Comparison of ENCODE assay signal across 19 mouse cellular contexts in the genomic region with DNA sequence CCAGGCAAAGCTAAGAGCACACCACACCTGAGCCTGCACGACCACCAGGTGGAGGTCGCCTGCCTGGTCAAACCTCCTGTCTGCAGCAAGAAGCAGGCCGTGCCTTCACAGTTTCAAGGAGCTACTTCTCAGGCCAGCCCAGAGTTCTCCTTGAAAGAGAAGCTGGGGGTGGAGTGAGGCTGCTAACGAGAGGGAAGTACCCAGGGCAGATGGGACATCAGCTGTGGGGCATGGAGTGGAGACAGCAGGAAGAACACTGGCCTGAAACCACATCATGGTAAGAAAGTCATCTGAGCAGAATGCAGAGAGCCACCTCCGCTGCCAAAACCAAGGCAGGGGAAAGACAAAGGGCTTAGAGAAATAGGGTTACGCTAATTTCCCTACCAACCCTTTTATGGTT. TPM values are rescaled to one million over a fixed set of nuclear protein-coding genes. Genes with fewer than 3 reads are reported as not detected.
A peak's percentile ranks its signal among the peaks of the same experiment; 100 is the strongest.
DNase-seq lines count a peak whose midpoint lies in the region; ATAC-seq and TF ChIP-seq lines count a peak whose summit lies in the region.
"Had no signal": no experiment of that assay in that cellular context is flagged by ENCODE, and none has a peak within 500 bp of the region (broad histone marks: within the 10 kb centered on the region; RNA-seq: fewer than 3 reads in every experiment).

No protein-coding gene starts in this region.

- DNase-seq in forebrain, embryonic 10.5 days (ENCODE audit: extremely low spot score, low spot score): no peak
- DNase-seq in kidney, postnatal 0 days (ENCODE audit: low spot score): no peak
- DNase-seq in kidney, postnatal 25 days: no peak
- no peak for DNase-seq in retina, embryonic 14.5 days (ENCODE audit: low spot score)
- DNase-seq: adrenal gland, adult 2 months; cerebellum, adult 9-10 months; embryo, embryonic 11 days; gastrocnemius, postnatal 14 days; kidney, adult 2 months; kidney, postnatal 4 days had no signal

- WGBS in forebrain, embryonic 16.5 days: 71% methylated on average over 6 of the region's 6 CpGs
- WGBS in forebrain, embryonic 10.5 days: 87% methylated on average over 6 of the region's 6 CpGs
- WGBS in kidney, postnatal 0 days: 71% methylated on average over 6 of the region's 6 CpGs

- 0 out of 2 replicates have a peak overlapping the region, but pooled peaks have one; percentile 6 for H3K9ac ChIP-seq in forebrain, embryonic 16.5 days (replicated peaks; ENCODE audit: low read depth, low read length)
- H3K9ac ChIP-seq in kidney, postnatal 0 days (ENCODE audit: low read depth, low read length): no peak overlapping the region
- H3K9ac ChIP-seq: lung, embryonic 15.5 days had no signal

- no peak overlapping the region for H3K4me2 ChIP-seq in forebrain, embryonic 16.5 days (ENCODE audit: low read length)
- no peak overlapping the region for H3K4me2 ChIP-seq in kidney, postnatal 0 days (ENCODE audit: low read length)
- H3K4me2 ChIP-seq: lung, embryonic 15.5 days; midbrain, embryonic 11.5 days; neural tube, embryonic 12.5 days had no signal

- H3K27ac ChIP-seq in forebrain, embryonic 16.5 days (ENCODE audit: low read length): no peak overlapping the region
- H3K27ac ChIP-seq in forebrain, embryonic 10.5 days: no peak overlapping the region
- no peak overlapping the region for H3K27ac ChIP-seq in kidney, postnatal 0 days
- H3K27ac ChIP-seq: heart, embryonic 10.5 days; hindbrain, embryonic 10.5 days; lung, embryonic 15.5 days; neural tube, embryonic 12.5 days had no signal

- H3K27me3 ChIP-seq in forebrain, embryonic 16.5 days (replicated peaks; ENCODE audit: control insufficient read depth, insufficient read depth, low read length): no peaks in the 10 kb centered on the region
- no peaks in the 10 kb centered on the region for H3K27me3 ChIP-seq in forebrain, embryonic 10.5 days (ENCODE audit: poor library complexity, severe bottlenecking)
- H3K27me3 ChIP-seq in kidney, postnatal 0 days (ENCODE audit: insufficient read depth, low read length): no peaks in the 10 kb centered on the region
- no peaks in the 10 kb centered on the region for H3K27me3 ChIP-seq in megakaryocyte, embryonic 14.5 days (replicated peaks)
- H3K27me3 ChIP-seq: lung, embryonic 15.5 days; neural tube, embryonic 12.5 days had no signal

- TF ChIP-seq CTCF in kidney, postnatal 0 days (IDR thresholded peaks at IDR 0.05; ENCODE audit: low read depth): peak; percentile 11; the same call in 1 of the 2 replicates

- no peaks in the 10 kb centered on the region for H3K9me3 ChIP-seq in forebrain, embryonic 16.5 days (ENCODE audit: control insufficient read depth, low read length)
- H3K9me3 ChIP-seq in forebrain, embryonic 10.5 days: no peaks in the 10 kb centered on the region
- no peaks in the 10 kb centered on the region for H3K9me3 ChIP-seq in kidney, postnatal 0 days (replicated peaks; ENCODE audit: low read length)
- H3K9me3 ChIP-seq in megakaryocyte, embryonic 14.5 days: no peaks in the 10 kb centered on the region
- H3K9me3 ChIP-seq: heart, embryonic 10.5 days; hindbrain, embryonic 10.5 days; lung, embryonic 15.5 days; neural tube, embryonic 12.5 days had no signal

- H3K36me3 ChIP-seq in forebrain, embryonic 16.5 days (ENCODE audit: control insufficient read depth, insufficient read depth): no peaks in the 10 kb centered on the region
- peaks cover 40% of the 10 kb centered on the region for H3K36me3 ChIP-seq in forebrain, embryonic 10.5 days (replicated peaks)
- H3K36me3 ChIP-seq in kidney, postnatal 0 days (ENCODE audit: insufficient read depth, low read length): no peaks in the 10 kb centered on the region
- peaks cover 45% of the 10 kb centered on the region for H3K36me3 ChIP-seq in megakaryocyte, embryonic 14.5 days (replicated peaks; ENCODE audit: low read length)

- ATAC-seq in forebrain, embryonic 16.5 days: no peak
- no peak for ATAC-seq in kidney, postnatal 0 days (replicated peaks; ENCODE audit: low FRiP score, low read depth)
- no peak for ATAC-seq in megakaryocyte, adult 5-6 weeks (ENCODE audit: poor library complexity, severe bottlenecking)
- ATAC-seq in hematopoietic stem cell, adult 5-6 weeks (replicated peaks in 1 of 2; ENCODE audit: insufficient read depth in 1 of 2, low FRiP score in 2 of 2, low TSS enrichment in 1 of 2, low read depth in 1 of 2, poor library complexity in 2 of 2, severe bottlenecking in 2 of 2): peak; percentile 12 to 22; a peak in 1 of 4 replicates

- no peak overlapping the region for H3K4me3 ChIP-seq in forebrain, embryonic 16.5 days (replicated peaks; ENCODE audit: low read length)
- H3K4me3 ChIP-seq in forebrain, embryonic 10.5 days: no peak overlapping the region
- no peak overlapping the region for H3K4me3 ChIP-seq in kidney, postnatal 0 days (replicated peaks; ENCODE audit: low read depth, low read length)
- peak overlapping the region; percentile 78 for H3K4me3 ChIP-seq in megakaryocyte, embryonic 14.5 days (replicated peaks)
- H3K4me3 ChIP-seq: heart, embryonic 10.5 days; hindbrain, embryonic 10.5 days; lung, embryonic 15.5 days; neural tube, embryonic 12.5 days had no signal

- peaks cover 39% of the 10 kb centered on the region for H3K4me1 ChIP-seq in forebrain, embryonic 16.5 days (replicated peaks; ENCODE audit: control insufficient read depth, insufficient read depth, low read length)
- peaks cover 41% of the 10 kb centered on the region for H3K4me1 ChIP-seq in forebrain, embryonic 10.5 days
- H3K4me1 ChIP-seq in kidney, postnatal 0 days (replicated peaks; ENCODE audit: insufficient read depth, low read length): peaks cover 21% of the 10 kb centered on the region; the same call in 1 of the 2 replicates
- peaks cover 71% of the 10 kb centered on the region for H3K4me1 ChIP-seq in megakaryocyte, embryonic 14.5 days

RNA-seq across cellular contexts. Expression of gene Gm27021, which starts 3.3 kb away (rescaled TPM):
- 5.5 and 9.6 TPM in 2 replicates for polyA plus RNA-seq in forebrain, embryonic 16.5 days (2015; fragmentation: Nextera tagmentation; extraction: Ambion mirVana)
- 3.2 and 4.0 TPM in 2 replicates for polyA plus RNA-seq in forebrain, embryonic 10.5 days (2016; fragmentation: Nextera tagmentation; extraction: Ambion mirVana)
- polyA plus RNA-seq in kidney, postnatal 0 days (2015; fragmentation: Nextera tagmentation; extraction: Ambion mirVana): 3.2 and 4.0 TPM in 2 replicates
- 10.0 and 10.1 TPM in 2 replicates for polyA plus RNA-seq in megakaryocyte, embryonic 14.5 days (2012; ENCODE audit: insufficient read depth, low replicate concordance)
- not detected in 2 replicates for total RNA-seq in megakaryocyte, adult 5-6 weeks (2015)
- 0.29 TPM in 1 of 2 replicates, not detected in the other for total RNA-seq in megakaryocyte, adult 5-6 weeks (2017)
- not detected in 2 replicates for total RNA-seq in hematopoietic stem cell, adult 5-6 weeks (2017)
- total RNA-seq: adrenal gland, adult 2 months; gastrocnemius, postnatal 14 days had no signal
- polyA plus RNA-seq: kidney, adult 2 months had no signal

RNA-seq across cellular contexts. Expression of gene Cox4i1, which starts 3.5 kb away (rescaled TPM):
- polyA plus RNA-seq in forebrain, embryonic 16.5 days (2015; fragmentation: Nextera tagmentation; extraction: Ambion mirVana): 935 and 953 TPM in 2 replicates
- 865 and 885 TPM in 2 replicates for polyA plus RNA-seq in forebrain, embryonic 10.5 days (2016; fragmentation: Nextera tagmentation; extraction: Ambion mirVana)
- 2,057 and 2,086 TPM in 2 replicates for polyA plus RNA-seq in kidney, postnatal 0 days (2015; fragmentation: Nextera tagmentation; extraction: Ambion mirVana)
- polyA plus RNA-seq in megakaryocyte, embryonic 14.5 days (2012; ENCODE audit: insufficient read depth, low replicate concordance): 46.4 and 216 TPM in 2 replicates
- total RNA-seq in megakaryocyte, adult 5-6 weeks (2015): 776 and 796 TPM in 2 replicates
- total RNA-seq in megakaryocyte, adult 5-6 weeks (2017): 479 and 480 TPM in 2 replicates
- total RNA-seq in hematopoietic stem cell, adult 5-6 weeks (2017): 291 and 395 TPM in 2 replicates

RNA-seq across cellular contexts. Expression of gene Emc8, which starts 3.8 kb away (rescaled TPM):
- polyA plus RNA-seq in forebrain, embryonic 16.5 days (2015; fragmentation: Nextera tagmentation; extraction: Ambion mirVana): 145 and 148 TPM in 2 replicates
- 379 and 400 TPM in 2 replicates for polyA plus RNA-seq in forebrain, embryonic 10.5 days (2016; fragmentation: Nextera tagmentation; extraction: Ambion mirVana)
- polyA plus RNA-seq in kidney, postnatal 0 days (2015; fragmentation: Nextera tagmentation; extraction: Ambion mirVana): 210 and 213 TPM in 2 replicates
- 61.0 and 78.8 TPM in 2 replicates for polyA plus RNA-seq in megakaryocyte, embryonic 14.5 days (2012; ENCODE audit: insufficient read depth, low replicate concordance)
- total RNA-seq in megakaryocyte, adult 5-6 weeks (2015): 46.7 and 48.7 TPM in 2 replicates
- total RNA-seq in megakaryocyte, adult 5-6 weeks (2017): 41.6 and 51.3 TPM in 2 replicates
- total RNA-seq in hematopoietic stem cell, adult 5-6 weeks (2017): 34.8 and 40.2 TPM in 2 replicates

RNA-seq across cellular contexts. Expression of gene 1190005I06Rik, which starts 17.1 kb away (rescaled TPM):
- 8.4 and 11.0 TPM in 2 replicates for polyA plus RNA-seq in forebrain, embryonic 16.5 days (2015; fragmentation: Nextera tagmentation; extraction: Ambion mirVana)
- polyA plus RNA-seq in forebrain, embryonic 10.5 days (2016; fragmentation: Nextera tagmentation; extraction: Ambion mirVana): 2.3 and 2.8 TPM in 2 replicates
- 2.2 and 2.6 TPM in 2 replicates for polyA plus RNA-seq in kidney, postnatal 0 days (2015; fragmentation: Nextera tagmentation; extraction: Ambion mirVana)
- 3.6 TPM in 1 of 2 replicates, not detected in the other for polyA plus RNA-seq in megakaryocyte, embryonic 14.5 days (2012; ENCODE audit: insufficient read depth, low replicate concordance)
- total RNA-seq in megakaryocyte, adult 5-6 weeks (2015): 0.18 TPM in 1 of 2 replicates, not detected in the other
- total RNA-seq in megakaryocyte, adult 5-6 weeks (2017): not detected in 2 replicates
- total RNA-seq in hematopoietic stem cell, adult 5-6 weeks (2017): 1.6 TPM in 1 of 2 replicates, not detected in the other

Comparison
In these comparisons a context has a peak if more than half of its experiments do, and no peak if none do; other contexts are left out.
1. ATAC-seq: peak in hematopoietic stem cell, adult 5-6 weeks (2 of 2); none in forebrain, embryonic 16.5 days (single experiment), kidney, postnatal 0 days (single experiment) and megakaryocyte, adult 5-6 weeks (single experiment).